Mouse (Mus musculus) heart, embryonic 13.5 days (tissue): ENCODE results near the gene Evc2. TPM values are rescaled to one million over a fixed set of nuclear protein-coding genes. Genes with fewer than 3 reads are reported as not detected.

Experiments used
- ATAC-seq: fragments of 200-750 bp; cut with Nextera tagmentation; 2 replicates; pipeline ENCODE4 v1.8.0; 2017; ENCODE audit warnings: moderate TSS enrichment; ENCODE audit not compliant: insufficient number of reproducible peaks, low FRiP score, low TSS enrichment; ENCODE audit errors: extremely low read depth
- H3K27ac ChIP-seq: fragments of 300-500 bp; sonication (generic); replicated peaks from 2 replicates; pipeline ENCODE4 v1.5.1; 2015; ENCODE audit warnings: moderate library complexity, mild to moderate bottlenecking, inconsistent platforms
- H3K27me3 ChIP-seq: fragments of 300-500 bp; sonication (generic); replicated peaks from 2 replicates; pipeline ENCODE4 v1.6.1; 2015; ENCODE audit warnings: mild to moderate bottlenecking, inconsistent platforms
- H3K36me3 ChIP-seq: fragments of 300-500 bp; sonication (generic); 2 replicates; pipeline ENCODE4 v1.6.1; 2015; ENCODE audit warnings: mild to moderate bottlenecking, inconsistent platforms
- H3K4me1 ChIP-seq: fragments of 300-500 bp; sonication (generic); 2 replicates; pipeline ENCODE4 v1.6.1; 2015; ENCODE audit warnings: inconsistent platforms
- H3K4me2 ChIP-seq: fragments of 300-500 bp; sonication (generic); 2 replicates; pipeline ENCODE4 v1.6.1; 2015; ENCODE audit warnings: inconsistent platforms, mild to moderate bottlenecking, moderate library complexity
- H3K4me3 ChIP-seq: fragments of 300-500 bp; sonication (generic); 2 replicates; pipeline ENCODE4 v1.5.1; 2015; ENCODE audit warnings: moderate library complexity, mild to moderate bottlenecking, inconsistent platforms
- H3K9ac ChIP-seq: fragments of 300-500 bp; sonication (generic); 2 replicates; pipeline ENCODE4 v1.6.1; 2015; ENCODE audit warnings: inconsistent platforms, mild to moderate bottlenecking, moderate library complexity
- H3K9me3 ChIP-seq: fragments of 300-500 bp; sonication (generic); 2 replicates; pipeline ENCODE4 v1.6.1; 2016; ENCODE audit warnings: inconsistent platforms
- WGBS: fragments of 180-500 bp; shearing (Covaris S2); methylation state at CpG from one replicate; pipeline ENCODE4 v1.1.7; 2015; ENCODE audit warnings: mixed read lengths; 5-methylcytosine and 5-hydroxymethylcytosine counted together
- polyA plus RNA-seq: library from polyadenylated mRNA; unstranded; fragments of >200 nt; fragmentation: Nextera tagmentation; extraction: Ambion mirVana; gene quantifications from 2 replicates; pipeline ENCODE4 v1.2.1, GENCODE M21; 2015

Gene Evc2
- polyA plus RNA-seq, 1 experiment from 2014 or later, result 10.1 TPM

DNA sequence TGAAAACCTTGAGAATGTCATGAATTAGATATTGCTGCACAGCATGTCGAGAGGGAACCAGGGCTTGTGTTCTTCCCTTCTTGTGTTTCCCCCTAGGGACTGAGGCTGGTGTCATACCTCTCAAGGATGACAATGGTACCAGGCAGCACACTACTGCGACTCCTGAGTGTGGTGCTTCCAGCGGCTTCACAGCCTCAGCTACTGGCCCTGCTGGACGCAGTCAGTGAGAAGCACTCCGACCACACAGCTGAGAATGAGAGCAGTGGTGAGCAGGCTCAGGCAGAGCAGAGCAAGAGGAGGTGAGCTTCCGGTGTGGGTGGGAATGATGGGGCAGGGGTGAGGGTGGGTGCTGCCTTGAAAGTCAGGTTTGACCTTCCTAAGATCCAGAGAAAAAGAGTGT, 80.7 kb downstream of the Evc2 start:
- WGBS, result 77% methylated on average over 6 of the region's 6 CpGs
- H3K9ac ChIP-seq, result no peak overlapping the region

DNA sequence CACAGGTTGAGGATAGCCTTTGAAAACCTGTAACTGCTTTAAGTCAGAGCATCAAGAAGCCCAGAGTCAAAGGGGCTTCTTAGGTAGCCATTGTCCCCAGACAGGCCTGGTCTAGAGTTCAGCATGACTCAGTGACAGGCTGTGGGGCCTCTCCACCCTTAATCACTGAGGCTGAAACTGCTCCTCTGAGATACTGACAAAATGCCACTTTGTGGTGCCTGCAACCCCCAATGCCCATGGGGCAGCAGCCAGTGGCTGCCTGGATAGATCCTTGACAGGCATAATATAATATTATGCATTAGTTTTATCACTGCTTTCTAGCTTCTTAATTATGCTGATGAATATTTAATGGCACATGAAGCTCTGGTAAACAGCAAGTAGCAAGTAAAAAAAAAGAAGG, 88.9 kb downstream of the Evc2 start:
- ATAC-seq, result no peak
- Histone ChIP-seq H3K4me3 (no peak overlapping the region), H3K4me2 (no peak overlapping the region), H3K27me3 (no peaks in the 10 kb centered on the region), H3K36me3 (peaks cover 25% of the 10 kb centered on the region), H3K27ac (no peak overlapping the region), H3K9ac (no peak overlapping the region), H3K4me1 (no peaks in the 10 kb centered on the region), H3K9me3 (no peaks in the 10 kb centered on the region)

More for the DNA sequence above, 80.7 kb downstream of the Evc2 start:
- H3K9me3 ChIP-seq, result no peaks in the 10 kb centered on the region
- H3K4me2 ChIP-seq, result no peak overlapping the region
- no peak for ATAC-seq
- H3K27me3 ChIP-seq, result no peaks in the 10 kb centered on the region
- peaks cover 32% of the 10 kb centered on the region for H3K36me3 ChIP-seq
- H3K4me1 ChIP-seq, result no peaks in the 10 kb centered on the region
- H3K4me3 ChIP-seq, result no peak overlapping the region
- H3K27ac ChIP-seq, result no peak overlapping the region

DNA sequence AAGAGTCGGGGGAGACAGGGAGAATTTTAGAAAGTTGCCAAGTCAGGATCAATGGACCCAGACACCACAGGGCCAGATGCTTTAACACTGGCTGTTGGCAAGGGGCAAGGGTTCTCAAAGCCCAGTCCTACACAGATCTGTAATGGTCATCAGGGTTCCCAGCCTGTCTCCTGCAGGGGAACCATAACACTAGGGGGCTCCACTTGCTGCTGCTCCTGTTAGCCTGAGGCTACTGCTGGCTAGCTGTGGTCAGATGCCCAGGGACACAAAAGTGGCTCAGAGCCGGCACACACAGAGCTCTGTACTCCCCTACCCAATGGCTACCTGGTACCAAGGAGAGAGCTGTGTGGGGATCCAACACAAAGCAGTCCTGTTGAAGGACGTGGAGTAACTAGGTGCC, 97.1 kb downstream of the Evc2 start:
- Histone ChIP-seq H3K36me3 (no peaks in the 10 kb centered on the region), H3K4me3 (no peak overlapping the region), H3K27ac (no peak overlapping the region), H3K9ac (no peak overlapping the region), H3K4me2 (no peak overlapping the region), H3K27me3 (no peaks in the 10 kb centered on the region), H3K9me3 (no peaks in the 10 kb centered on the region), H3K4me1 (no peaks in the 10 kb centered on the region)
- 55% methylated on average over 3 of the region's 3 CpGs for WGBS
- no peak for ATAC-seq

DNA sequence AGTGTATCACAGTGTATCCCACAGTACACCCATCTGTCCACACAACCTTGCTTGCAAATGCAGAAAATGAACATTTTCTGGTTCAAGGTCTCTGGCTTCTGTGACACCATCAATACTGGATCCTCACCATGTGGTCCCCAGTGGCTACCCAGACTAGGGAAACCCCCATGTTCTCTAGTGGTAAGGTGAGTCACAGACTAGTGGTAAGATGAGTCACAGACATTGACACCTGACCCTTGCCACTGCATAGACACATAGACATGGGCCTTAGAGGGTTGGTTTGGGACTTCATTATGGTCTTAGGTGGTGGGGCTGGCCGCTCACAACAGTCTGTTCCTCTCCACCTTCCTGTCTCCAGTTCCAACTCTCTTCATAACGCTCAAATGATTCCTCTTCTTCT, 104.5 kb downstream of the Evc2 start:
- Histone ChIP-seq H3K27ac (no peak overlapping the region), H3K4me1 (0 out of 2 replicates have a peak, but pooled peaks cover 4% of the 10 kb centered on the region), H3K4me2 (no peak overlapping the region), H3K9me3 (0 out of 2 replicates have a peak, but pooled peaks cover 11% of the 10 kb centered on the region), H3K27me3 (0 out of 2 replicates have a peak, but pooled peaks cover 4% of the 10 kb centered on the region), H3K9ac (no peak overlapping the region), H3K36me3 (no peaks in the 10 kb centered on the region), H3K4me3 (no peak overlapping the region)
- whole genome bisulfite sequencing, result 70% methylated on average over 2 of the region's 2 CpGs
- ATAC-seq, result no peak

DNA sequence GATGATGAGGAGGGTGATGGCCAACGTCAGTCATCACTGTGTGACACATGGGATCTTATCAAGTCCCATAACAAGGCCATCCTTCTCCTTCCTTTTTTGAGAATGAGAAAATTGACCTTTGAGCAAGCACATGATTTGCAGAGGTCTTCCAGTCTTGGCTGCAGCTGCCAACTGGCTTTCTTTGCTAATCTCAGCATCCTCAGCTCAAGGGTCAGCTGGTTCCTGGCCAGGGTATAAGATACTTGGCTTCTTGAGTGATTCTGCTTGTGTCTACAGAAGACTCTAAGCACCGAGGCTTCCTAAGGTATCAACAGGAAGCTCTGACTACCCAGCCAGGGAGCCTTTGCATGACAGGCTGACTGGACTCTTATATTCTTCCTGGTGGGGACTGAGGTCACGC, 109.2 kb downstream of the Evc2 start:
- H3K27me3 ChIP-seq, result 0 out of 2 replicates have a peak, but pooled peaks cover 4% of the 10 kb centered on the region
- no peak overlapping the region for H3K4me3 ChIP-seq
- no peak for ATAC-seq
- H3K9ac ChIP-seq, result no peak overlapping the region
- WGBS, result 53% methylated on average over 3 of the region's 3 CpGs
- H3K4me1 ChIP-seq, result no peaks in the 10 kb centered on the region
- no peak overlapping the region for H3K27ac ChIP-seq
- 0 out of 2 replicates have a peak, but pooled peaks cover 11% of the 10 kb centered on the region for H3K9me3 ChIP-seq
- no peaks in the 10 kb centered on the region for H3K36me3 ChIP-seq
- no peak overlapping the region for H3K4me2 ChIP-seq

DNA sequence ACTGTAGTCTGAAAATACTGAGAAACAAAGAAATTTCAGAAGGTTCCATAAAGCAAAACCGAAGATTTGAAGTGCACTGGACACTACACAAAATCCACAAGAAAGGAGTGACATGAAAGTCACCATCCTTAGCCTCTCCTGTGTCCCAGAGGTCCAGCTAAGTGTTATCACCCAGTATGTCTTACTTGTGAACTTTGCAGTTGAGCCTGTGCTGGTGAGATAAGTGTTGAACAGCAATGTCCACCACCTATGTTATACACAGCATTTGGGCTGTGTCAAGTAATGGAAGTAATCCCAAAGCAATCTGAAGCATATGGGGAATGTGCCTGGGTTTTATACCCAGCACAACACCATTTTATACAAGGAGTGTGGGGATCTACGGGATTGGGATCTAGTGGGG, 118.3 kb downstream of the Evc2 start:
- WGBS, result 63% methylated on average over 2 of the region's 2 CpGs
- H3K4me1 ChIP-seq, result no peaks in the 10 kb centered on the region; the same call in 1 of the 2 replicates
- H3K27me3 ChIP-seq, result no peaks in the 10 kb centered on the region
- no peak overlapping the region for H3K9ac ChIP-seq
- no peaks in the 10 kb centered on the region for H3K9me3 ChIP-seq
- ATAC-seq, result no peak
- no peak overlapping the region for H3K27ac ChIP-seq
- H3K4me2 ChIP-seq, result no peak overlapping the region
- H3K36me3 ChIP-seq, result no peaks in the 10 kb centered on the region
- H3K4me3 ChIP-seq, result no peak overlapping the region

DNA sequence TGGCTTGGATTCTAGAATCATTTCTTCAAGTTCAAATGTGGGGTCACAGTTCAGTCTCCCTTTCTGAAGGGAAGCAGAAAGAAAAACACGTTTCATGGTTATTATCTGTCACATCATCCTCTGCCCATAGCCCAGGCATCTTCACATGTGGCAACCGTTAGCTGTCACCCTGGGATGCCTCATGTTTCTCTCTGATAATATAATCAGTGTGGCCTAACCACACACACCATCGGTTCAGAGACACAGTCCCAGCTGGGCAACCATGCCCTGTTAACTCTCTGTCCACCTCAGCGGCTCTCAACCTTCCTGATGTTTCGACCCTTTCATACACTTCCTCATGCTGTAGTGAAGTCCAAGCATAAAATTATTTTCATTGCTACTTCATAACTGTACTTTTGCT, 118.9 kb downstream of the Evc2 start:
- Histone ChIP-seq H3K27ac (no peak overlapping the region), H3K36me3 (no peaks in the 10 kb centered on the region), H3K9ac (no peak overlapping the region), H3K27me3 (no peaks in the 10 kb centered on the region), H3K4me3 (no peak overlapping the region), H3K4me1 (no peaks in the 10 kb centered on the region; the same call in 1 of the 2 replicates), H3K9me3 (no peaks in the 10 kb centered on the region), H3K4me2 (no peak overlapping the region)
- 71% methylated on average over 5 of the region's 5 CpGs for WGBS
- ATAC-seq, result no peak

DNA sequence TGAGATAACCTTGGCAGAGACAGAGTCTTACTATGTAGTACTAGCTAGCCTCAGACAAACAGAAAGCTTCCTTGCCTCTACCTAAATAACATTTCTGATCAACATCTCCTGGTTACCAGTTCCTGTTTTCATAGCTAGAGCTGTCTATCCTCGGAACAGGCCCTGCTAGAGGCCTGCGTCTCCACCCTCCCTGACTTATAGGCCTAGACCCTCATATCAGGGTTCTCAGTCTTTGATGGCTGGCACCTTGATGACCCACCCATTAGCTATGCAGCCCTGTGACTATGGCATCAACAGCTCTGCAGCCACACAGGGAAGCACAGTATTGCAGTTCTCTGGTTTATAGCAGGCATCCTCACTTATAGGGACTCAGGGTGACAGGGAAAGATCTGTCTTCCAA, 119.5 kb downstream of the Evc2 start:
- Histone ChIP-seq H3K36me3 (no peaks in the 10 kb centered on the region), H3K4me2 (no peak overlapping the region), H3K4me1 (no peaks in the 10 kb centered on the region; the same call in 1 of the 2 replicates), H3K9me3 (no peaks in the 10 kb centered on the region), H3K4me3 (no peak overlapping the region), H3K27me3 (no peaks in the 10 kb centered on the region), H3K27ac (no peak overlapping the region), H3K9ac (no peak overlapping the region)
- ATAC-seq, result no peak
- 67% methylated on average over 2 of the region's 2 CpGs for WGBS

DNA sequence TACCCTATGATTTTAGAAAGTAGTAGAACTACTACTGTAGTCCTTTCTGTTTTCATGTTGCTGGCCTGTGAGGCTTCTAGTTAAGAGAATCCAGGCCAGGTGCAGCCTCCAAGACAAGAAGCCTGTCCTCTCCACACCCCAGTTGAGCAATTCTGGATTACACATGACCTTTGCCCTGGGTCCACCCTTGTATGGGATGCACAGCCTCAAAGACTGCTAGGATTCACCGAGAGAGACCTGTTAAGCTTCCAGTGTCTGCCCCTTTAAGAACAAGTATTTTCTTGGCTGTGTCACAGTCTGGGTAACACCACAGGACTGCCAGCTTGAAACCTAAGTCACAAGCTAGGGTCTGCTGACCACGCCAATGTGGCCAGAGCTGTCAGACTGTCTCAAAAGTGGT, 119.9 kb downstream of the Evc2 start:
- no peak for ATAC-seq
- H3K27me3 ChIP-seq, result no peaks in the 10 kb centered on the region

DNA sequence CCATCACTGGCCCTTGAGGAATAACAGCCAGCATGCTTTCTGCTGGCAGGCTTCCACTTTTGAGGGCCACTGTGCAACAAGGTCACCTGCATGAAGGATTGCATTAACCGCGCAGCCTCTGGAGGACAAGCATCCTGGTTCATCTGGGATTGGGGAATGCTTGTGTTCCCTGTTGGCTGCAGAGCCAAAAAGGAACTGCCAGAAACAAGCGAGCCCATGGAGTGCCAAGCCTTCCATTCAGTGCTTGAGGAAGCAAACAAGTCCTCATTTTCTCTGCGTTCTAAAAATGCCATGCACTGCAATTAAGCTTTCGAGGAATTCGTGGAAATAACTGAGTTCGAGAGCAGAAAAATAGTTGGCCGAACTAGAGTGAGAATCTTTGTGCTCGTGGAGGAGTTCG, 127.2 kb downstream of the Evc2 start:
- Histone ChIP-seq H3K9me3 (no peaks in the 10 kb centered on the region), H3K4me1 (no peaks in the 10 kb centered on the region), H3K4me2 (no peak overlapping the region), H3K4me3 (no peak overlapping the region), H3K9ac (no peak overlapping the region), H3K27me3 (peaks cover 3% of the 10 kb centered on the region; the same call in 1 of the 2 replicates), H3K27ac (no peak overlapping the region), H3K36me3 (no peaks in the 10 kb centered on the region)
- WGBS, result 84% methylated on average over 10 of the region's 10 CpGs
- no peak for ATAC-seq

More for the DNA sequence above, 119.9 kb downstream of the Evc2 start:
- no peaks in the 10 kb centered on the region; the same call in 1 of the 2 replicates for H3K4me1 ChIP-seq
- no peak overlapping the region for H3K4me2 ChIP-seq
- no peaks in the 10 kb centered on the region for H3K9me3 ChIP-seq
- 73% methylated on average over 2 of the region's 2 CpGs for WGBS
- H3K27ac ChIP-seq, result no peak overlapping the region
- no peaks in the 10 kb centered on the region for H3K36me3 ChIP-seq
- no peak overlapping the region for H3K4me3 ChIP-seq
- no peak overlapping the region for H3K9ac ChIP-seq

DNA sequence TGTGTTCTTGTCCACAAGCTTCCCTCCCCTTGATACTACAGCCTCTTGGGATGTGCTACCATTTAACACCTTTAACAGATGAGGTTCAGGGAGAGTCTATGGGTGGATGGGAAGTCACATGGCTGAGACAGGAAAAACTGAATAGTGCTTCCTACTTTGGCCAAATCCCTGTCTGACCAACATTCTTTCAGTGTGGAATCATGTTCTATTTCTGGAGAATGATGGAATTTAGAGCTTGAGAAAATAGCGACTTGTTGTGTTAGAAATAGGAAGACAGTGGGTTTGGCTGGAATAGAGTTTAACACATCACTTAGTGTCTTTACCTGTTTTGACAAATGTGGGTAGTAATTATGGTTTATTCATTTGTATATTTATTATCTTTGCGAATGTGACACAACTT, 129.3 kb downstream of the Evc2 start:
- ATAC-seq, result no peak
- Histone ChIP-seq H3K9me3 (no peaks in the 10 kb centered on the region), H3K36me3 (no peaks in the 10 kb centered on the region), H3K27ac (no peak overlapping the region), H3K4me3 (no peak overlapping the region), H3K9ac (no peak overlapping the region), H3K4me2 (no peak overlapping the region), H3K4me1 (no peaks in the 10 kb centered on the region), H3K27me3 (peaks cover 3% of the 10 kb centered on the region; the same call in 1 of the 2 replicates)
- WGBS, result 49% methylated on average over 2 of the region's 2 CpGs

DNA sequence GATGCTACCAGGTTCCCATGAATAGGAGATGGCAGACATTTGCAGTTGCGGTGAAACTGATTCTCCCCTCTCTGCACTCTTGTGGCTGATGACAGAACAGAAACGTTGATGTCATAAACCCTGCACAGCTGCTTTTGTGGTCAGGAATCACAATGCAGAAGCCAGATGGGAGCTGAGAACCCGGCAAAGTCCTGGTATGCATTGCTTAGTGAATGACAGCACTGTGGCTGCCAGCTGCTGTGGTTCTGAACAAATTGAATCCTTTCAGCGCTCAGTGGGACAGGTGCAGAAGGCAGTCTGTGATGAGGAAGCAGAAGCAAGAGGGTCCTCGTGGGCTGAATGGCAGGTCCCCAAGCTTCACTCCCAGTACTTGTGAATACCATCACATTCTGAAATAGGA, 130.7 kb downstream of the Evc2 start:
- no peaks in the 10 kb centered on the region for H3K9me3 ChIP-seq
- no peaks in the 10 kb centered on the region for H3K36me3 ChIP-seq
- ATAC-seq, result no peak
- WGBS, result 57% methylated on average over 5 of the region's 5 CpGs
- no peak overlapping the region for H3K9ac ChIP-seq
- no peak overlapping the region for H3K4me3 ChIP-seq
- no peaks in the 10 kb centered on the region for H3K4me1 ChIP-seq
- H3K27me3 ChIP-seq, result no peaks in the 10 kb centered on the region
- H3K27ac ChIP-seq, result no peak overlapping the region
- no peak overlapping the region for H3K4me2 ChIP-seq
